Mouse (Mus musculus) heart, embryonic 13.5 days (tissue): ENCODE results near the gene Coa3. TPM values are rescaled to one million over a fixed set of nuclear protein-coding genes. Genes with fewer than 3 reads are reported as not detected.

ENCODE experiments used
- ATAC-seq: fragments of 200-750 bp; cut with Nextera tagmentation; 2 replicates; pipeline ENCODE4 v1.8.0; 2017; ENCODE audit warnings: moderate TSS enrichment; ENCODE audit not compliant: insufficient number of reproducible peaks, low FRiP score, low TSS enrichment; ENCODE audit errors: extremely low read depth
- H3K27ac ChIP-seq: fragments of 300-500 bp; sonication (generic); replicated peaks from 2 replicates; pipeline ENCODE4 v1.5.1; 2015; ENCODE audit warnings: moderate library complexity, mild to moderate bottlenecking, inconsistent platforms
- H3K27me3 ChIP-seq: fragments of 300-500 bp; sonication (generic); replicated peaks from 2 replicates; pipeline ENCODE4 v1.6.1; 2015; ENCODE audit warnings: mild to moderate bottlenecking, inconsistent platforms
- H3K36me3 ChIP-seq: fragments of 300-500 bp; sonication (generic); 2 replicates; pipeline ENCODE4 v1.6.1; 2015; ENCODE audit warnings: mild to moderate bottlenecking, inconsistent platforms
- H3K4me1 ChIP-seq: fragments of 300-500 bp; sonication (generic); 2 replicates; pipeline ENCODE4 v1.6.1; 2015; ENCODE audit warnings: inconsistent platforms
- H3K4me2 ChIP-seq: fragments of 300-500 bp; sonication (generic); 2 replicates; pipeline ENCODE4 v1.6.1; 2015; ENCODE audit warnings: inconsistent platforms, mild to moderate bottlenecking, moderate library complexity
- H3K4me3 ChIP-seq: fragments of 300-500 bp; sonication (generic); 2 replicates; pipeline ENCODE4 v1.5.1; 2015; ENCODE audit warnings: moderate library complexity, mild to moderate bottlenecking, inconsistent platforms
- H3K9ac ChIP-seq: fragments of 300-500 bp; sonication (generic); 2 replicates; pipeline ENCODE4 v1.6.1; 2015; ENCODE audit warnings: inconsistent platforms, mild to moderate bottlenecking, moderate library complexity
- H3K9me3 ChIP-seq: fragments of 300-500 bp; sonication (generic); 2 replicates; pipeline ENCODE4 v1.6.1; 2016; ENCODE audit warnings: inconsistent platforms
- WGBS: fragments of 180-500 bp; shearing (Covaris S2); methylation state at CpG from one replicate; pipeline ENCODE4 v1.1.7; 2015; ENCODE audit warnings: mixed read lengths; 5-methylcytosine and 5-hydroxymethylcytosine counted together
- polyA plus RNA-seq: library from polyadenylated mRNA; unstranded; fragments of >200 nt; fragmentation: Nextera tagmentation; extraction: Ambion mirVana; gene quantifications from 2 replicates; pipeline ENCODE4 v1.2.1, GENCODE M21; 2015

Coa3 gene
- polyA plus RNA-seq, 1 experiment from 2014 or later, result 165 TPM

DNA sequence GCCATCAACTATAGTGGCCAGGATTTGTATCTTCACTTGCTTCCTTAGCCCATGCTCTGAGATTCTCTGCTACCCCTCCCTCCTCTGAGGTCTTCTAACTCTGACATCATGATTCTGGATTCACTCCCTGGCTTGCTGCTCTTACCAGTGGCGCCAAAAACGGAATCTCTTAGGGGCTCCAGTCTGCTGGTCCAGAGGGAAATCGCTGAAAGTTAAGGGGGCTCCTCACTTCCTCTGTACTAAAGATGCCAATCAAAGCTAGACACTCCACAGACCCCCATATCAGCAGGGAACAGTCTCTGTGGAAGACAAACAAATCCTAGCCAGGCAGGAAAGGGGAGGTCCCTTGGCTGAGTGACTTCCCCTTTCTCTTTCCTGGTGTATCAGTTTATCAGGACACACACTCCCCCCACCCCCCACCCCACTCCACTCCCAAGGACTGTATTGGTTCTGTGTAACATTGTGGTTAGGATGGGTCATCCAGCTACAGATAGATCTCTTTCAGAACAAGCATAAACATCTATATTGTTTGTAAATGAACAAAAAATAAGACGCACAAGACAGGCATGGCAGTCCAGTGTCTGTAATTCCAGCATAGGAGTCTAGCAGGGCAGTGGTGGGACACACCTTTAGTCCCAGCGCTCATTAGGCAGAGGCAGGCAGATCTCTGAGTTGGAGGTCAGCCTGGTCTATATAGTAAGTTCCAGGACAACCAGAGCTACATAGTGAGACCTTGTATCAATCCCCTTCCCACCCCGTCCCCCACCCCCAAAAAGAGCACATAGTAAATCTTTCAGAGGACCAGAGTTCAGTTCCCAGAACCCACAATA lies 46.7 kb downstream of the Coa3 start:
- Histone ChIP-seq H3K4me2 (peak overlapping the region; percentile 58), H3K4me3 (peak overlapping the region; percentile 27), H3K9me3 (no peaks in the 10 kb centered on the region), H3K9ac (peak overlapping the region; percentile 71), H3K27me3 (peaks cover 8% of the 10 kb centered on the region; the same call in 1 of the 2 replicates), H3K36me3 (no peaks in the 10 kb centered on the region), H3K4me1 (peaks cover 31% of the 10 kb centered on the region), H3K27ac (peak overlapping the region; percentile 95)
- peak; percentile 59 for ATAC-seq
- WGBS, result 42% methylated on average over 6 of the region's 6 CpGs

DNA sequence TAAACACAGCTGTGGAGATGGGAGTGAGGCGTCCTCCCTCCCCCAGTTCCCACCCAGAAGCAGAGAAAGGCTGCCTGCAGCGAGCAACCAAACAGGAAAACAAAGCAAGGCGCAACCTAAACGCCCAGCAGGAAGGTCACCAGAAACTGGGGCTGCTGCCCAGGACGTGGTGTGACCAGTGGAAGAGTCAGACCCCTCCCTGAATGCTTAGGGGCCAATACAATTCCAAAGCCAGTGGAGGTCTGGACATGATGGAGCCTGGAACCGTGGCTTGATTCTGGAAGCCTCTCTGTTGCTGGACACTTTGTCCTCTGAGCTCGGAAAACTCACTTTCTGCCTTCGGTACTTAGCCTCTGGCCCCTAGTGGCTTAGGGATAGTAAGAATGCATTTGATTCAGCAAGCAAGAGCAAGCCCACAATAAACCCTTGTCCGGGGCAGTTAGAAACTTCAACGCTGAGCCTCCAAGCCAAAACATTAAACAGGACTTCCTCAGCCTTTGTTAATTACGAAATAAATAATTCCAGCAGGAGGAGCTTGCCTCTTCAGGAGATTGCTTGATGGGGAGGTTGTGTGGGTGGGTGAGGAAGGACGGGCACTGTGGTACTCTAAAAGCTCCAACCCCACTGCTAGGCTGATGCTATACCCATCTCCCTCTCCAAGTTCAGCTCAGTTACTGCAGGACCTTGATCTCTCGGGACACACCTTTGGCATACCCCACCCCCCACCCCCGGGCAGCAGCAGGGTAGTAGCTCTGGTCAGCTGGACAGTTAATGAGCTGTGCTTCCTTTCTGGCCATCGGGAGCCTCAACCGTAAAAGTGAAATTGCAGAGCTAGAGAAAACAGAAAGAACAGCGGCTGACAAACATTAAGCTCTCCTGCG lies 47.7 kb downstream of the Coa3 start:
- peak overlapping the region; percentile 95 for H3K27ac ChIP-seq
- ATAC-seq, result no peak
- peak overlapping the region; percentile 71 for H3K9ac ChIP-seq
- H3K4me3 ChIP-seq, result peak overlapping the region; percentile 27
- 9% methylated on average over 18 of the region's 18 CpGs for WGBS
- H3K4me2 ChIP-seq, result peak overlapping the region; percentile 58
- H3K9me3 ChIP-seq, result no peaks in the 10 kb centered on the region
- H3K4me1 ChIP-seq, result peaks cover 34% of the 10 kb centered on the region
- H3K27me3 ChIP-seq, result peaks cover 8% of the 10 kb centered on the region; the same call in 1 of the 2 replicates
- H3K36me3 ChIP-seq, result no peaks in the 10 kb centered on the region

DNA sequence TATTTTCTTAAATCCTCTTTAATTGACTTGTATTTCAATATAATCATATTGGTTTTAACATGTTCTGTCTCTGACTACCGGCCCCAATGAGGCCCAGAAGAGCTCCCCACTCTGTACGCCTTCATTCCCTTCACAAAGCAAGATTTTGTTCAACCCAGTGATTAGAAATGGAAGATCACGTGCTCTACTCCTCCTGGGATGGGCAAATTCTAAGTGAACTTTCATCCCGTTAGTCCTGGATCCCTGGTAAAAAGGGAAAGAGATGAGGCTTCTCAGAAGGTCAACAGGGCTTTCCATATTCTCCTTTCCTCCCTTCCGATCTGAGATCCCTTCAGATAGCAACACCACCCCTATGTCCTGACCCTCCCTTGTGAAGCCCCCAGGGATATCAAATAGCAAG lies 48.4 kb downstream of the Coa3 start:
- WGBS, result 28% methylated on average over 5 of the region's 5 CpGs
- H3K4me3 ChIP-seq, result no peak overlapping the region
- peak overlapping the region; percentile 95 for H3K27ac ChIP-seq
- H3K27me3 ChIP-seq, result peaks cover 8% of the 10 kb centered on the region; the same call in 1 of the 2 replicates
- peaks cover 35% of the 10 kb centered on the region for H3K4me1 ChIP-seq
- H3K36me3 ChIP-seq, result no peaks in the 10 kb centered on the region
- no peaks in the 10 kb centered on the region for H3K9me3 ChIP-seq
- ATAC-seq, result no peak
- H3K9ac ChIP-seq, result peak overlapping the region; percentile 71; the same call in 1 of the 2 replicates
- peak overlapping the region; percentile 58 for H3K4me2 ChIP-seq

DNA sequence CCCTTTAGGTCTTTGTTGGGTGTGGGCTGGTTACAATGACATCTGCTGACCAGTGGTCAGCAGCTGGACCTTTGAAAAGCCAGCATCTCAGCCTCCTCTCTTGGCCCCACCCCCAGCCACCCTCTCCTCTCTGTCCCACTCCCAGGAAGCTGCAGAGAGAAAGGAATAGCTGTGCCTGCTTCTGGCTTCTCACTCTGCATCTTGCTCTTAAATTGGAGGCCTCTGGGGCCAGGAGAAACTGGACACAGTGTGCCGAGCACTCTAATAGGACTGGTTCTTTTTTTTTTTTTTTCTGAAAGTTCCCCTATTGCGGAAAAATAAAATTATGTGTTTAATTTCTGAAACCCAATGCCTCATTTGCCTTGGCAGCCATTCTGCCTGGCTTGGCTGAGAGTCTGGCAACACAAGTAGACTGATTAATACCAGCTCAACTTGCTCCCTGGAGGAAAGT lies 48.8 kb downstream of the Coa3 start:
- no peaks in the 10 kb centered on the region for H3K9me3 ChIP-seq
- WGBS, result 18% methylated on average over 2 of the region's 2 CpGs
- H3K4me3 ChIP-seq, result no peak overlapping the region
- peak overlapping the region; percentile 58; the same call in 1 of the 2 replicates for H3K4me2 ChIP-seq
- peaks cover 39% of the 10 kb centered on the region for H3K4me1 ChIP-seq
- peak overlapping the region; percentile 95 for H3K27ac ChIP-seq
- H3K27me3 ChIP-seq, result peaks cover 8% of the 10 kb centered on the region; the same call in 1 of the 2 replicates
- no peak overlapping the region for H3K9ac ChIP-seq
- no peaks in the 10 kb centered on the region for H3K36me3 ChIP-seq
- ATAC-seq, result no peak

DNA sequence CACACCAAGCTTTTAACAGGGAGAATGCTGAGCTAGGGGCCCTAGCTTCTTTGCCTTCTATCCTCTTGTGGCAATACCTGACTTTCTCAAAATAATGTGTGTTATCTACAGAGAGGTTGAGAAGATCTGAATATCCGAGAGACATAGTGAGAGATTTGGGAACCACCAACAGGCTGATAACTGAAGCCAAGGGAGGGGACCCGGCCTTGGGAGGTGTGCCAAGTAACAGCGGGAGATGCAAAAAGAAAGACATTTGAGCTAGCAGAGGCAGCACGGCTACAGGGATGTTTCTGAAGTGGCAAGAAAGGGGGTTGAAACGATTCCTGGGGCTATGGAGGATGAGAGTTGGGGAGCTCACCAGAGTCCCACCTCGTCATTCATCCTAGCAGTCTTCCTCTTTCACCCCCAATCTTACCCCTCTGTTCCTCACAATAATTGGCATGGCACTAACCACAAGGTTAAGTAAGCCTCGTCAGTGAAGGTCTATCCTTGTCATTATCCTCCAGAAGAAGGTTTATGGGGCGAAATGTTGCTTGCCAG lies 49.5 kb downstream of the Coa3 start:
- H3K27me3 ChIP-seq, result peaks cover 8% of the 10 kb centered on the region; the same call in 1 of the 2 replicates
- no peak overlapping the region for H3K4me3 ChIP-seq
- WGBS, result 21% methylated on average over 8 of the region's 8 CpGs
- H3K27ac ChIP-seq, result peak overlapping the region; percentile 95
- ATAC-seq, result no peak
- no peaks in the 10 kb centered on the region for H3K36me3 ChIP-seq
- no peaks in the 10 kb centered on the region for H3K9me3 ChIP-seq
- H3K4me2 ChIP-seq, result no peak overlapping the region
- no peak overlapping the region for H3K9ac ChIP-seq
- H3K4me1 ChIP-seq, result peaks cover 41% of the 10 kb centered on the region

Other genes starting within 250 kb of the Coa3 start
- gene Naglu, start 209.1 kb downstream of the Coa3 start, polyA plus RNA-seq, result 13.5 and 13.7 TPM in 2 replicates
- gene Hsd17b1, start 200.7 kb downstream of the Coa3 start, polyA plus RNA-seq, result 0.14 and 0.17 TPM in 2 replicates
- 26.8 and 28.4 TPM in 2 replicates for gene Coasy, start 196.5 kb downstream of the Coa3 start, polyA plus RNA-seq
- 36.3 and 41.6 TPM in 2 replicates for gene Mlx, start 191.8 kb downstream of the Coa3 start, polyA plus RNA-seq
- gene Psmc3ip, start 183.7 kb downstream of the Coa3 start, polyA plus RNA-seq, result 21.4 and 26.6 TPM in 2 replicates
- gene Retreg3, start 159.2 kb downstream of the Coa3 start, polyA plus RNA-seq, result 12.0 and 14.1 TPM in 2 replicates
- 77.2 and 83.0 TPM in 2 replicates for gene Tubg1, start 159.2 kb downstream of the Coa3 start, polyA plus RNA-seq
- gene Tubg2, start 123.2 kb downstream of the Coa3 start, polyA plus RNA-seq, result 3.1 and 4.3 TPM in 2 replicates
- gene Cntnap1, start 108.6 kb downstream of the Coa3 start, polyA plus RNA-seq, result 0.52 and 0.55 TPM in 2 replicates
- gene Plekhh3, start 107.8 kb downstream of the Coa3 start, polyA plus RNA-seq, result 7.6 and 8.5 TPM in 2 replicates
- 0.19 and 0.33 TPM in 2 replicates for gene Ccr10, start 103.7 kb downstream of the Coa3 start, polyA plus RNA-seq
- 11.6 and 11.7 TPM in 2 replicates for gene Ezh1, start 52.7 kb downstream of the Coa3 start, polyA plus RNA-seq
- 210 and 234 TPM in 2 replicates for gene Ramp2, start 33.1 kb downstream of the Coa3 start, polyA plus RNA-seq
- 98.8 and 111 TPM in 2 replicates for gene Vps25, start 25.4 kb downstream of the Coa3 start, polyA plus RNA-seq
- 7.6 and 8.0 TPM in 2 replicates for gene Wnk4, start 18.5 kb downstream of the Coa3 start, polyA plus RNA-seq
- 0.48 and 0.65 TPM in 2 replicates for gene Cntd1, start 102 bp downstream of the Coa3 start, polyA plus RNA-seq
- gene Becn1, start 23.2 kb upstream of the Coa3 start, polyA plus RNA-seq, result 128 and 130 TPM in 2 replicates
- gene Psme3, start 37.1 kb upstream of the Coa3 start, polyA plus RNA-seq, result 99.0 and 105 TPM in 2 replicates
- 0.70 and 0.75 TPM in 2 replicates for gene Aoc2, start 45.9 kb upstream of the Coa3 start, polyA plus RNA-seq
- 0.28 and 0.32 TPM in 2 replicates for gene Aoc3, start 51.5 kb upstream of the Coa3 start, polyA plus RNA-seq
- gene G6pc, start 88.4 kb upstream of the Coa3 start, polyA plus RNA-seq, result not detected in 2 replicates
- gene Aarsd1, start 138.5 kb upstream of the Coa3 start, polyA plus RNA-seq, result 35.4 and 45.9 TPM in 2 replicates
- gene Gm27029, start 145.7 kb upstream of the Coa3 start, polyA plus RNA-seq, result 14.7 and 18.3 TPM in 2 replicates
- 13.1 and 14.3 TPM in 2 replicates for gene Rundc1, start 146.0 kb upstream of the Coa3 start, polyA plus RNA-seq
- 71.6 and 75.1 TPM in 2 replicates for gene Ptges3l, start 146.2 kb upstream of the Coa3 start, polyA plus RNA-seq
- 222 and 239 TPM in 2 replicates for gene Rpl27, start 163.2 kb upstream of the Coa3 start, polyA plus RNA-seq
- gene Ifi35, start 169.3 kb upstream of the Coa3 start, polyA plus RNA-seq, result 11.6 and 13.7 TPM in 2 replicates
- 23.5 and 26.4 TPM in 2 replicates for gene Rnd2, start 185.9 kb upstream of the Coa3 start, polyA plus RNA-seq
- 28.0 and 28.9 TPM in 2 replicates for gene Vat1, start 187.1 kb upstream of the Coa3 start, polyA plus RNA-seq